Mouse (Mus musculus) heart, postnatal 0 days (tissue): Measurements from ENCODE around the gene Nup50. TPM values are rescaled to one million over a fixed set of nuclear protein-coding genes. Genes with fewer than 3 reads are reported as not detected.

Source experiments
- ATAC-seq: fragments of 200-750 bp; cut with Nextera tagmentation; 2 replicates; pipeline ENCODE4 v1.8.0; 2017; ENCODE audit warnings: low read depth, moderate number of reproducible peaks, moderate library complexity; ENCODE audit not compliant: insufficient read depth
- DNase-seq: peaks from one replicate; pipeline ENCODE4 v3.0.0-alpha.2; 2016; ENCODE audit warnings: low spot score
- H3K27ac ChIP-seq: fragments of 300-500 bp; sonication (generic); 2 replicates; pipeline ENCODE4 v1.5.1; 2014; ENCODE audit warnings: low read depth, mild to moderate bottlenecking
- H3K27me3 ChIP-seq: fragments of 300-500 bp; sonication (generic); 2 replicates; pipeline ENCODE4 v1.6.1; 2014; ENCODE audit warnings: low read length, mixed read lengths; ENCODE audit not compliant: control insufficient read depth, insufficient read depth
- H3K36me3 ChIP-seq: fragments of 300-500 bp; sonication (generic); replicated peaks from 2 replicates; pipeline ENCODE4 v1.6.1; 2014; ENCODE audit warnings: low read length, mixed read lengths; ENCODE audit not compliant: control insufficient read depth, insufficient read depth
- H3K4me1 ChIP-seq: fragments of 300-500 bp; sonication (generic); 2 replicates; pipeline ENCODE4 v1.6.1; 2014; ENCODE audit warnings: antibody characterized with exemption; ENCODE audit not compliant: control insufficient read depth, insufficient read depth
- H3K4me2 ChIP-seq: fragments of 300-500 bp; sonication (generic); 2 replicates; pipeline ENCODE4 v1.6.1; 2014; ENCODE audit warnings: low read depth, mild to moderate bottlenecking, low read length, moderate library complexity
- H3K4me3 ChIP-seq: fragments of 300-500 bp; sonication (generic); 2 replicates; pipeline ENCODE4 v1.5.1; 2014; ENCODE audit warnings: low read depth, low read length
- H3K9ac ChIP-seq: fragments of 300-500 bp; sonication (generic); replicated peaks from 2 replicates; pipeline ENCODE4 v1.6.1; 2014; ENCODE audit warnings: low read depth, low read length, mixed read lengths
- H3K9me3 ChIP-seq: fragments of 300-500 bp; sonication (generic); replicated peaks from 2 replicates; pipeline ENCODE4 v1.6.1; 2016; ENCODE audit warnings: low read length; ENCODE audit not compliant: control insufficient read depth
- CTCF ChIP-seq: IDR thresholded peaks from 2 replicates; pipeline ENCODE4 v1.5.1; 2016; ENCODE audit warnings: antibody characterized with exemption, control low read depth, low read depth
- EP300 ChIP-seq: IDR thresholded peaks from 2 replicates; pipeline ENCODE4 v1.6.1; 2016; ENCODE audit warnings: antibody characterized with exemption, low read depth
- WGBS: fragments of 180-500 bp; shearing (Covaris S2); extraction: QIAGEN DNeasy Blood & Tissue Kit; methylation state at CpG from one replicate; pipeline ENCODE4 v1.1.7; 2014; 5-methylcytosine and 5-hydroxymethylcytosine counted together
- polyA plus RNA-seq: library from polyadenylated mRNA; unstranded; fragments of >200 nt; fragmentation: Nextera tagmentation; extraction: Ambion mirVana; gene quantifications from 2 replicates; pipeline ENCODE4 v1.2.1, GENCODE M21; 2015
- total RNA-seq: library from RNA; depleted of rRNA; stranded (reverse); fragments of >200 nt; gene quantifications from 2 replicates; pipeline ENCODE4 v1.2.3, GENCODE M21; 2014; ENCODE audit warnings: low replicate concordance; rRNA removed

Gene Nup50
- total RNA-seq (11.8 and 14.6 TPM in 2 replicates), polyA plus RNA-seq (10.7 and 11.4 TPM in 2 replicates)

DNA sequence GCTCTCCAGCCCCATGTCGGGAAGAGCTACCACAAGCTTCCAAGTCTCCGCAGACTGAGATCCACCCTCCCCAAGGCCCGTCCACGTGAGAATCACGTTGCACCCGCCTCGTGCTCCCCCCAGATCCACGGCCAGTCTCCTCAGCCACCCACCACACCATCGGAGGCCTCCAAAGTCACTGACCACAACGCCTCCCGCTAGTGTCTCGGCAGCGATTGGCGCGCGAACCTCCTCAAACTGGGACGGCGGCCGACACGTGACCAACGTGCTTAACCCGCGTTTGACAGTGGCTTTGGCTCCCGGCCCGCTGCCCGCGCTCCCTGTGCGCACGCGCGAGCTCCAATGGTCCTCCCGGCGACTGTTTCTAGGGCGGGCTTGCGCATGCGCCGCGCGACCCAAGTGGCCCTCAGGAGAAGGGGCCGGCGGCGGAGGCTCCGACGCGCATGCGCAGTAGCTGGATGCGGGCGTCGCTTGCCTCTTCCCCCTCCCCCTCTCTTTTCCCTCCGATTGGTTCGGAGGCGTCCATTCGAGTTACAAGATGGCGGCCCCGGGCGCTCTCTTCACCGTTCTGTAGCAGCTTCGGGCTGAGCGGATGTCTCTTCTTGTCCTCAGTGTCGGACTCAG lies at the start of gene Nup50:
Gene Nup50 (plus strand): TSS at position 528 of the 624 bp plus-strand sequence.
- H3K9ac ChIP-seq: peak within 1 kb of the TSS; percentile 89
- no peaks in the 10 kb centered on the region for H3K27me3 ChIP-seq
- H3K4me2 ChIP-seq: peak within 1 kb of the TSS; percentile 85
- peak within 1 kb of the TSS; percentile 98 for H3K27ac ChIP-seq
- peaks cover 22% of the 10 kb centered on the region for H3K4me1 ChIP-seq
- peaks cover 8% of the 10 kb centered on the region for H3K36me3 ChIP-seq
- H3K4me3 ChIP-seq: peak within 1 kb of the TSS; percentile 93
- DNase-seq: peak; percentile 99
- WGBS: under 1% methylated on average over 60 of the region's 60 CpGs
- ATAC-seq: peak; percentile 91
- TF ChIP-seq CTCF (no peak), EP300 (no peak)
- no peaks in the 10 kb centered on the region for H3K9me3 ChIP-seq

DNA sequence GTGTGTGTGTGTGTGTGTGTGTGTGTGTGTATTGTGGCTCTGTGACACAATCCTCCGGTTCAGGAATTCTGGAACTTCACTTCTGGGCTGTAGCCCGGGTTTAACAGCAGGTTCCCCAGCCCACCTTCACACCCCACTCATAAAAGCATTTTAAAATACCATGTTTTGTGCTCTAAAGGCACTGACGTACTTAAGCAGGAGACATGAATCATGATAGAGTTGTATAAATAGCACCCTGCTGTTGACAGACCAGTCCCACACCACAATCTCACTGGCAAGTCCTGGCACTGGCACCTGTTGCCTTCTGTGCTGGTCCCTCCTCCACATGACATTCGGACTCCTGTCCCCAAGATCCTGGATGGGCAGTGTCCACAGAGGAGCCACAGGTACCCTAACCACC lies 49.3 kb upstream of the Nup50 start:
- Histone ChIP-seq H3K4me2 (no peak overlapping the region), H3K36me3 (no peaks in the 10 kb centered on the region), H3K9me3 (no peaks in the 10 kb centered on the region), H3K27ac (no peak overlapping the region), H3K4me1 (no peaks in the 10 kb centered on the region), H3K4me3 (no peak overlapping the region), H3K27me3 (no peaks in the 10 kb centered on the region), H3K9ac (no peak overlapping the region)
- DNase-seq: no peak
- TF ChIP-seq CTCF (no peak), EP300 (no peak)
- 61% methylated on average over 4 of the region's 4 CpGs for WGBS
- no peak for ATAC-seq

DNA sequence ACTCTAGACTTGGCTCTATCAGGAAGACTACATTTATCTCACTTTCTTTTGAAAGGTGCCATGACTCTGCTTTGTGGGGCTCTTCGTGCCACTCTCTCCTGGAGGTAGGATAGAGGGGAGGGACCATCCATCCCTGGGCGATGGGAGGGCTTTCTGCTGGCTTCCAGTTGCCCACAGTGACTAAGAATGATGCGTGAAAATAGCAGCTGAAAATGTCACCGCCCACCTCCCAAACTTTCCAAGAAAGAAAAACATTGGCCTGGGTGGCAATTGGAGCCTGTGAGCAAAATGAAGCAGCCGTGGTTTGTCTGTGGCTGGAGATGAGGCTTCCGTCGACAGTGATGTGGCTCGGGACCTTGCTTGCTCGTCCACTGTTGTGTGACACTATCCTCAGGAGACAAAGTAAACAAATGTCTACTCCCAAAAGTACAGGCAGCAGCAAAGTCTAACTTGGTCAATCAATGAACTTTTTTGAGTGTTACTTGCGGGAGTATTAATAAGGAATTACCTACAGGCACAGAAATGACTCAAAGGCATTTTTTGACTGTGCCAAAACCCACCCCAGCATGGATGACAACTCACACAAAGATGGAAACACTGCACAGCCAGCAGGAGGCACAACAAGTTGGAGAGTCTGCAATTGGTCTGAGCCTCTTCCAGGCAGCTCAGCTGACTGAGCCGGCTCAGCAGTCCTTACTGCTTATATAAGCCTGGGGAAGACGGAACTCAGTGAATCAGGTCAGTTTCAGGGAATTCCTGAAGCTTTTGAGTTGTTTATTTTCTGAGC lies 46.0 kb upstream of the Nup50 start:
- ATAC-seq: no peak
- 69% methylated on average over 12 of the region's 12 CpGs for WGBS
- TF ChIP-seq CTCF (no peak), EP300 (no peak)

DNA sequence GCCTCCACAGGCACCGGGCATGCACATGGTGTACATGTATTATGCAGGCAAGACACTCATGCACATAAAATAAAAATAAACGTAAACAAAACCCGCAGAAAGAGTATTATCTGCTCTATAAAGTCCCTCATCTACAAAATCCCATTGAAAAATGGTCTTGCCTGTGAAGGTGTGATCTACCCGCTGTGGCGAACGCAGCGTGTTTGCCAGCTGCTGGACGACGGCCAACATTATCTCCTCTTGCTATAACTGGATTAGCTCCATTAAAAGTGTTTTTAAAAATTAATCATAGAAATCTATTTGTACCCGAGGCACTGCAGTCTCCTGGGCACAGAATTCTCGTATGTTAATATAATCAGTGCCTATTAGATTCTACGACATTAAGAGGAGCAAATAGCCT lies 35.1 kb upstream of the Nup50 start:
- no peak for TF ChIP-seq CTCF
- TF ChIP-seq EP300: no peak
- H3K27me3 ChIP-seq: no peaks in the 10 kb centered on the region
- H3K9ac ChIP-seq: no peak overlapping the region
- H3K4me3 ChIP-seq: no peak overlapping the region
- 55% methylated on average over 12 of the region's 12 CpGs for WGBS
- no peaks in the 10 kb centered on the region for H3K4me1 ChIP-seq
- no peak overlapping the region for H3K4me2 ChIP-seq
- no peak for DNase-seq
- ATAC-seq: no peak
- H3K9me3 ChIP-seq: no peaks in the 10 kb centered on the region
- no peaks in the 10 kb centered on the region for H3K36me3 ChIP-seq
- H3K27ac ChIP-seq: no peak overlapping the region

More for the DNA sequence above, 46.0 kb upstream of the Nup50 start:
- H3K4me2 ChIP-seq: no peak overlapping the region
- H3K27me3 ChIP-seq: no peaks in the 10 kb centered on the region
- no peak overlapping the region for H3K4me3 ChIP-seq
- no peak overlapping the region for H3K9ac ChIP-seq
- no peak overlapping the region for H3K27ac ChIP-seq
- H3K36me3 ChIP-seq: no peaks in the 10 kb centered on the region
- no peaks in the 10 kb centered on the region for H3K9me3 ChIP-seq
- no peaks in the 10 kb centered on the region for H3K4me1 ChIP-seq
- DNase-seq: no peak

DNA sequence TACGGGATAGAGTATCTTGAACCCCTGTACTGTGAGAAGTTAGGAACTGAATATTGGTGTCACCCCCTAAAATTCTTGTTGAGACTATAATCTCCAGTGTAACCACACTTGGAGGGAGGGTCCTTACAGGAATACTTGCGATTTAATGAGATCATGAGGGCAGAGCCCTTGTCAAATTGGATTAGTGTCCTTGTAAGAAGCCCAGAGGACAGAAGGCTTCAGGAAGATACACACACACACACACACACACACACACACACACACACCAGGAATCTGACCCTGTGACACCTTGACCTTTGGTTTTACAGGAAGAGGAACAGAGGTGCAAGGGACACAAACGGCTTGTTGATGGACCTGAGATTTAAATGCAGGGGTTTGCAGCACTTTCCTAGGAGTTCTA lies 32.0 kb upstream of the Nup50 start:
- H3K27me3 ChIP-seq: no peaks in the 10 kb centered on the region
- no peak overlapping the region for H3K27ac ChIP-seq
- H3K9me3 ChIP-seq: no peaks in the 10 kb centered on the region
- 38% methylated on average over 3 of the region's 3 CpGs for WGBS
- H3K4me3 ChIP-seq: no peak overlapping the region
- DNase-seq (no peak), ATAC-seq (no peak)
- no peaks in the 10 kb centered on the region for H3K4me1 ChIP-seq
- H3K9ac ChIP-seq: no peak overlapping the region
- no peak for TF ChIP-seq EP300
- no peak overlapping the region for H3K4me2 ChIP-seq
- no peaks in the 10 kb centered on the region for H3K36me3 ChIP-seq
